Mouse (Mus musculus): ENCODE results near the gene Hbp1.

DNA sequence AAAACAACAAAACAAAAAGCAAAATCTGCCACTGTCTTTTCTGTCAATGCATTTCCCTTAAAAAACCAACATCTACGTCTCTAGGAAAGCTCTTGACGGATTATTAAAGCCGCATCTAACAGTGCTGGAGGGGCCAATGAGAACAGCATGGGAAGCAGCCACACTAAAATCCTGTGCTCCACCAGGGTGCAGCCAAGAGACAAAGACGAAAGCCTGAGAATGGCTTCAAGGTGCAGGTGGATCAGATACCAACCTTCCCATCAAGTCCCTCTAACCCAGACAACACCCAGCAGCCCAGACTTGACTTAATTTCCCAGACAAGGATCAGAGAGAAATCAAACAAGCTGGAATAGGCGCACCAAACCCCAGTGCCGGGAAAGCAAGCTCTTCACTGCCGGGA, 26.2 kb upstream of the Hbp1 start:
- TF ChIP-seq POLR2A (IDR thresholded peaks at IDR 0.05; ENCODE audit: insufficient read depth, low read depth, low read length), result no peak
- peak; percentile 42 for TF ChIP-seq CTCF (IDR thresholded peaks at IDR 0.05)
- TF ChIP-seq EP300 (IDR thresholded peaks at IDR 0.05; ENCODE audit: insufficient read depth, low read depth, low read length), result no peak

All from heart, adult 2 months (tissue).